Mouse (Mus musculus): ENCODE data around the gene Ccm2l. TPM values are rescaled to one million over a fixed set of nuclear protein-coding genes. Genes with fewer than 3 reads are reported as not detected.

Gene Ccm2l
- total RNA-seq, 1 experiment from 2014 or later, result not detected

Other genes starting within 250 kb of the Ccm2l start
- gene Bcl2l1, start 234.2 kb upstream of the Ccm2l start, total RNA-seq (2017), result 8.4 and 11.8 TPM in 2 replicates
- 98.6 and 104 TPM in 2 replicates for gene Tpx2, start 218.0 kb upstream of the Ccm2l start, total RNA-seq (2017)
- not detected in 2 replicates for gene Mylk2, start 154.6 kb upstream of the Ccm2l start, total RNA-seq (2017)
- not detected in 2 replicates for gene Foxs1, start 132.7 kb upstream of the Ccm2l start, total RNA-seq (2017)
- not detected in 2 replicates for gene Dusp15, start 114.3 kb upstream of the Ccm2l start, total RNA-seq (2017)
- 0.50 and 1.6 TPM in 2 replicates for gene Ttll9, start 103.5 kb upstream of the Ccm2l start, total RNA-seq (2017)
- 109 and 138 TPM in 2 replicates for gene Pdrg1, start 50.5 kb upstream of the Ccm2l start, total RNA-seq (2017)
- not detected in 2 replicates for gene Xkr7, start 34.1 kb upstream of the Ccm2l start, total RNA-seq (2017)
- 2.2 and 5.9 TPM in 2 replicates for gene Hck, start 42.5 kb downstream of the Ccm2l start, total RNA-seq (2017)
- gene Tm9sf4, start 95.3 kb downstream of the Ccm2l start, total RNA-seq (2017), result 80.5 and 106 TPM in 2 replicates
- 10.8 and 11.8 TPM in 2 replicates for gene Tspyl3, start 159.5 kb downstream of the Ccm2l start, total RNA-seq (2017)
- gene Plagl2, start 175.5 kb downstream of the Ccm2l start, total RNA-seq (2017), result 4.9 and 11.2 TPM in 2 replicates
- gene Pofut1, start 175.6 kb downstream of the Ccm2l start, total RNA-seq (2017), result 21.7 and 23.2 TPM in 2 replicates
- 12.3 and 13.2 TPM in 2 replicates for gene Kif3b, start 225.5 kb downstream of the Ccm2l start, total RNA-seq (2017)

Measured in common myeloid progenitor, adult 5-6 weeks (primary cell).